Mouse (Mus musculus) heart, embryonic 14.5 days (tissue): Measurements from ENCODE around the gene Noa1. TPM values are rescaled to one million over a fixed set of nuclear protein-coding genes. Genes with fewer than 3 reads are reported as not detected.

Experiments
- ATAC-seq: fragments of 200-750 bp; cut with Nextera tagmentation; 2 replicates; pipeline ENCODE4 v1.8.0; 2017; ENCODE audit warnings: low read depth, moderate TSS enrichment; ENCODE audit not compliant: insufficient number of reproducible peaks, insufficient read depth, low FRiP score
- H3K27ac ChIP-seq, 2 experiments: fragments of 200-500 bp in 1 of 2; fragments of 300-500 bp in 1 of 2; sonication (generic) in 1 of 2; replicated peaks in 1 of 2; 2 replicates each; pipeline ENCODE4 v1.5.1; 2012 to 2014; ENCODE audit warnings: low read depth in 2 of 2, low read length in 2 of 2, control low read depth in 1 of 2, mild to moderate bottlenecking in 1 of 2, mixed read lengths in 1 of 2; ENCODE audit not compliant: control insufficient read depth in 1 of 2, insufficient read depth in 1 of 2
- H3K27me3 ChIP-seq: fragments of 300-500 bp; sonication (generic); 2 replicates; pipeline ENCODE4 v1.6.1; 2014; ENCODE audit warnings: mild to moderate bottlenecking, low read length, control low read depth; ENCODE audit not compliant: control insufficient read depth, insufficient read depth
- H3K36me3 ChIP-seq: fragments of 300-500 bp; sonication (generic); 2 replicates; pipeline ENCODE4 v1.6.1; 2014; ENCODE audit warnings: mild to moderate bottlenecking, control low read depth, low read length, mixed read lengths; ENCODE audit not compliant: control insufficient read depth, insufficient read depth
- H3K4me1 ChIP-seq, 2 experiments: fragments of 200-500 bp in 1 of 2; fragments of 300-500 bp in 1 of 2; sonication (generic) in 1 of 2; 2 replicates each; pipeline ENCODE4 v1.6.1; 2012 to 2014; ENCODE audit warnings: low read length in 2 of 2, control low read depth in 1 of 2, mixed read lengths in 1 of 2; ENCODE audit not compliant: control insufficient read depth in 2 of 2, insufficient read depth in 2 of 2
- H3K4me2 ChIP-seq: fragments of 300-500 bp; sonication (generic); 2 replicates; pipeline ENCODE4 v1.6.1; 2014; ENCODE audit warnings: mild to moderate bottlenecking, low read length
- H3K4me3 ChIP-seq, 2 experiments: fragments of 200-500 bp in 1 of 2; fragments of 300-500 bp in 1 of 2; sonication (generic) in 1 of 2; 2 replicates each; pipeline ENCODE4 v1.5.1; 2012 to 2014; ENCODE audit warnings: low read length in 2 of 2, mild to moderate bottlenecking in 2 of 2, control low read depth in 1 of 2, low read depth in 1 of 2, moderate library complexity in 1 of 2; ENCODE audit not compliant: control insufficient read depth in 1 of 2, insufficient read depth in 1 of 2
- H3K9ac ChIP-seq: fragments of 300-500 bp; sonication (generic); 2 replicates; pipeline ENCODE4 v1.6.1; 2014; ENCODE audit warnings: mild to moderate bottlenecking, low read length
- H3K9me3 ChIP-seq: fragments of 300-500 bp; sonication (generic); 2 replicates; pipeline ENCODE4 v1.6.1; 2016; ENCODE audit warnings: low read length, control low read depth; ENCODE audit not compliant: control insufficient read depth
- WGBS: fragments of 180-500 bp; shearing (Covaris S2); extraction: QIAGEN DNeasy Blood & Tissue Kit; methylation state at CpG from one replicate; pipeline ENCODE4 v1.1.7; 2014; 5-methylcytosine and 5-hydroxymethylcytosine counted together
- polyA plus RNA-seq: library from polyadenylated mRNA; unstranded; fragments of >200 nt; fragmentation: Nextera tagmentation; extraction: Ambion mirVana; gene quantifications from 2 replicates; pipeline ENCODE4 v1.2.1, GENCODE M21; 2014

The Noa1 gene
- polyA plus RNA-seq, 1 experiment from 2014 or later, result 17.0 TPM

GRCm38 (mm10) chr5:77349971-77350658, 40.2 kb upstream of the Noa1 start:
- H3K9ac ChIP-seq, result no peak overlapping the region
- 94% methylated on average over 15 of the region's 15 CpGs for WGBS
- no peak overlapping the region for H3K27ac ChIP-seq
- H3K9me3 ChIP-seq, result no peaks in the 10 kb centered on the region
- H3K36me3 ChIP-seq, result peaks cover 51% of the 10 kb centered on the region
- H3K4me1 ChIP-seq, result peaks cover 0 to 3% of the 10 kb centered on the region in 2 experiments; a peak in 1 of 4 replicates
- H3K4me2 ChIP-seq, result no peak overlapping the region
- no peak for ATAC-seq
- no peaks in the 10 kb centered on the region for H3K27me3 ChIP-seq
- H3K4me3 ChIP-seq, result no peak overlapping the region

DNA sequence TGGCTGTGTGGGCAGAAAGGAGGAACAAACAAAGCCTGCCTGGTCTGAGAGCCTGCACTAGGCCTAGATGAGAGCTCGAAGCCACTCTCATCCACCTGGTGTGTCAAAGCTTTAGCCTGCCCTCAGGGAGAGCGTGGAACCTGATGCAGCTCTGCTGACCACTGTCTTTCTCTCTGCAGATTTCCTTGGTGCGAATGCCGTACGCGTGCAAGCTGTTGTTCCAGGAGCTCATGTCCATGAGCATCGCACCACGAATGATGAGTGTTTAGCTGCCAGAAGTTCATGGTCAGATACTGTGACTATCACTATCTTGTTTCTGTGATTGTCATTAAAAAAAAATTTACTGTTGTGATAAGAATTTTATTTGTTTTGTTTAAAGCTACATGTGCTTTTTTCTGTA, 39.0 kb upstream of the Noa1 start:
- 96% methylated on average over 8 of the region's 8 CpGs for WGBS
- Histone ChIP-seq H3K4me3 (no peak overlapping the region), H3K4me1 (no peaks in the 10 kb centered on the region), H3K4me2 (no peak overlapping the region), H3K27me3 (no peaks in the 10 kb centered on the region), H3K9me3 (no peaks in the 10 kb centered on the region), H3K36me3 (peaks cover 64% of the 10 kb centered on the region), H3K9ac (no peak overlapping the region), H3K27ac (no peak overlapping the region)
- no peak for ATAC-seq

DNA sequence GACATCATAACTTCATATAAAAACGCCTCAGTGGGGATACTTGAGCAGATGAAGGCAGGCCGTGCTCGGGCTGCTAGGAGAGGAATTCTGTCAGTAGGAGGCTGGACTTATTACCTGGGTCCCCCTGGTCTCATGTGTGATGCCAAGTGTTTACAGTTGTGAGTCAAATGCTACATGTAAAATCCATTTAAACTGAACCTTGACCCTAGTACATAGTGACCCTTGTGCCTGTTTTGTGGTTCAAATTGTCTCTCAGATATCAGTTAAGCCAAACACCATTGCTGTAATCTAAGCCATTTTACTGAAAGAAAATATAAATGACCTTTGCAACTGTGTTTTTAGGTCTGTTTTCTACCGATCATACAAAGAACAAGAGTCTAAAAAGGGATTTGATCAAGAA, 30.1 kb upstream of the Noa1 start:
- ATAC-seq, result no peak

GRCm38 (mm10) chr5:77330154-77330553, 20.3 kb upstream of the Noa1 start:
- WGBS, result 75% methylated on average over 5 of the region's 5 CpGs
- no peak for ATAC-seq

More for the DNA sequence above, 30.1 kb upstream of the Noa1 start:
- 85% methylated on average over 4 of the region's 4 CpGs for WGBS
- Histone ChIP-seq H3K4me1 (no peaks in the 10 kb centered on the region), H3K4me2 (no peak overlapping the region), H3K27me3 (no peaks in the 10 kb centered on the region), H3K9me3 (no peaks in the 10 kb centered on the region), H3K27ac (no peak overlapping the region), H3K9ac (no peak overlapping the region), H3K4me3 (no peak overlapping the region), H3K36me3 (peaks cover 100% of the 10 kb centered on the region)

GRCm38 (mm10) chr5:77324936-77325335, 15.1 kb upstream of the Noa1 start:
- no peak overlapping the region for H3K9ac ChIP-seq
- H3K4me1 ChIP-seq, result no peaks in the 10 kb centered on the region
- H3K9me3 ChIP-seq, result no peaks in the 10 kb centered on the region
- H3K4me3 ChIP-seq, result no peak overlapping the region
- no peaks in the 10 kb centered on the region for H3K27me3 ChIP-seq
- no peak overlapping the region for H3K27ac ChIP-seq
- H3K4me2 ChIP-seq, result no peak overlapping the region
- peaks cover 98% of the 10 kb centered on the region for H3K36me3 ChIP-seq
- ATAC-seq, result no peak
- 48% methylated on average over 1 of the region's 1 CpGs for WGBS

More at GRCm38 (mm10) chr5:77330154-77330553, 20.3 kb upstream of the Noa1 start:
- H3K9ac ChIP-seq, result no peak overlapping the region
- no peaks in the 10 kb centered on the region for H3K9me3 ChIP-seq
- H3K4me2 ChIP-seq, result no peak overlapping the region
- H3K4me3 ChIP-seq, result no peak overlapping the region
- H3K27me3 ChIP-seq, result no peaks in the 10 kb centered on the region
- no peaks in the 10 kb centered on the region for H3K4me1 ChIP-seq
- H3K36me3 ChIP-seq, result peaks cover 96% of the 10 kb centered on the region
- no peak overlapping the region for H3K27ac ChIP-seq

- no peak overlapping the region for H3K4me3 ChIP-seq
- no peak overlapping the region for H3K9ac ChIP-seq
- H3K27me3 ChIP-seq, result no peaks in the 10 kb centered on the region
- H3K36me3 ChIP-seq, result peaks cover 67% of the 10 kb centered on the region
- H3K27ac ChIP-seq, result no peak overlapping the region
- 92% methylated on average over 6 of the region's 6 CpGs for WGBS
- peaks cover 0 to 10% of the 10 kb centered on the region in 2 experiments; a peak in 2 of 4 replicates for H3K4me1 ChIP-seq
- no peak for ATAC-seq
- no peak overlapping the region for H3K4me2 ChIP-seq
- no peaks in the 10 kb centered on the region for H3K9me3 ChIP-seq
Observed at GRCm38 (mm10) chr5:77314986-77315385, 5.1 kb upstream of the Noa1 start.

DNA sequence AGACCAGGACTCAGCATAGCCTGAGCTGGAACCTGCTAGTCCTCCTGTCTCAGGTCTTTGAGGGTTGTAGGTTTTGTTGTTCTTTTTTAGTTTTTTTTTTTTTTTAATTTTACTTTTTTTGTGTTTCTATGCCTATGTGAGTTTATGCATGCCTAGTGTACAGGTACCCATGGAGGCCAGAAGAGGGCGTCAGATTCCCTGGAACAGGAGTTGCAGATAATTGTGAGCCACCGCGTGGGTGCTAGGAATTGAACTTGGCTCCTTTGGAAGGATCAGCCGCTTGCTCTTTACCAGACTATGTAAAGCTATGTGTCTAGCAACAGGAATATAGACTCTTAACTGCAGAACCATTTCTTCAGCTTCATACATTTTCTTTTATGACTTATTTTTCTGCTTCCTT, 4.3 kb upstream of the Noa1 start:
- WGBS, result 91% methylated on average over 4 of the region's 4 CpGs
- Histone ChIP-seq H3K36me3 (peaks cover 60% of the 10 kb centered on the region), H3K9ac (no peak overlapping the region), H3K27me3 (no peaks in the 10 kb centered on the region), H3K4me1 (peaks cover 0 to 10% of the 10 kb centered on the region in 2 experiments; a peak in 2 of 4 replicates), H3K4me3 (no peak overlapping the region), H3K9me3 (no peaks in the 10 kb centered on the region), H3K27ac (no peak overlapping the region), H3K4me2 (no peak overlapping the region)
- no peak for ATAC-seq
